Mouse (Mus musculus): ENCODE measurements around the gene Bmyc.

GRCm38 (mm10) chr2:25660279-25660678, 46.3 kb upstream of the Bmyc start:
- TF ChIP-seq CTCF (IDR thresholded peaks at IDR 0.05; ENCODE audit: low read depth, low read length) (no peak), EP300 (IDR thresholded peaks at IDR 0.05; ENCODE audit: insufficient read depth, low read depth, low read length) (no peak)
